Mouse (Mus musculus): Measurements from ENCODE around the gene Zfp870. TPM values are rescaled to one million over a fixed set of nuclear protein-coding genes. Genes with fewer than 3 reads are reported as not detected.

Gene Zfp870
- polyA plus RNA-seq, 1 experiment from 2014 or later = 7.7 TPM

- no peak for ATAC-seq (ENCODE audit: low FRiP score)
- H3K27ac ChIP-seq = no peak overlapping the region
- H3K4me2 ChIP-seq = no peak overlapping the region
- H3K36me3 ChIP-seq (replicated peaks) = no peaks in the 10 kb centered on the region
- H3K9me3 ChIP-seq = no peaks in the 10 kb centered on the region
- H3K9ac ChIP-seq = no peak overlapping the region
- H3K4me1 ChIP-seq = 0 out of 2 replicates have a peak, but pooled peaks cover 2% of the 10 kb centered on the region
- peaks cover 11% of the 10 kb centered on the region; the same call in 1 of the 2 replicates for H3K27me3 ChIP-seq
- no peak overlapping the region for H3K4me3 ChIP-seq (replicated peaks)
- 80% methylated on average over 1 of the region's 1 CpGs for WGBS
Observed at GRCm38 (mm10) chr17:32901751-32902525, 10.5 kb upstream of the Zfp870 start.

GRCm38 (mm10) chr17:32895421-32895820 is 4.0 kb upstream of the Zfp870 start:
- H3K4me2 ChIP-seq = no peak overlapping the region
- 89% methylated on average over 4 of the region's 4 CpGs for WGBS
- ATAC-seq (ENCODE audit: low FRiP score) = no peak
- H3K9ac ChIP-seq = no peak overlapping the region
- H3K4me1 ChIP-seq = peaks cover 5% of the 10 kb centered on the region
- no peak overlapping the region for H3K4me3 ChIP-seq (replicated peaks)
- H3K27ac ChIP-seq = no peak overlapping the region
- no peaks in the 10 kb centered on the region for H3K9me3 ChIP-seq
- peaks cover 3% of the 10 kb centered on the region; the same call in 1 of the 2 replicates for H3K27me3 ChIP-seq
- no peaks in the 10 kb centered on the region for H3K36me3 ChIP-seq (replicated peaks)

- WGBS = 79% methylated on average over 3 of the region's 3 CpGs
Observed at GRCm38 (mm10) chr17:32893901-32894300, 2.5 kb upstream of the Zfp870 start.

GRCm38 (mm10) chr17:32890852-32891238 is 597 bp downstream of the Zfp870 start:
- H3K4me3 ChIP-seq (replicated peaks) = peak overlapping the region; percentile 69
- H3K9me3 ChIP-seq = no peaks in the 10 kb centered on the region
- ATAC-seq (ENCODE audit: low FRiP score) = no peak; the same call in 1 of the 2 replicates
- peak overlapping the region; percentile 83 for H3K27ac ChIP-seq
- peaks cover 3% of the 10 kb centered on the region; the same call in 1 of the 2 replicates for H3K27me3 ChIP-seq
- H3K4me2 ChIP-seq = peak overlapping the region; percentile 77
- no peaks in the 10 kb centered on the region for H3K36me3 ChIP-seq (replicated peaks)
- peaks cover 15% of the 10 kb centered on the region for H3K4me1 ChIP-seq
- 5% methylated on average over 11 of the region's 11 CpGs for WGBS
- peak overlapping the region; percentile 82 for H3K9ac ChIP-seq

More at GRCm38 (mm10) chr17:32893901-32894300, 2.5 kb upstream of the Zfp870 start:
- no peak overlapping the region for H3K4me3 ChIP-seq (replicated peaks)
- no peak overlapping the region for H3K27ac ChIP-seq
- peaks cover 3% of the 10 kb centered on the region; the same call in 1 of the 2 replicates for H3K27me3 ChIP-seq
- no peaks in the 10 kb centered on the region for H3K9me3 ChIP-seq
- no peak for ATAC-seq (ENCODE audit: low FRiP score)
- no peak overlapping the region for H3K4me2 ChIP-seq
- no peaks in the 10 kb centered on the region for H3K36me3 ChIP-seq (replicated peaks)
- no peak overlapping the region for H3K9ac ChIP-seq
- H3K4me1 ChIP-seq = peaks cover 15% of the 10 kb centered on the region

- H3K4me2 ChIP-seq = no peak overlapping the region
- 91% methylated on average over 6 of the region's 6 CpGs for WGBS
- no peak overlapping the region for H3K27ac ChIP-seq
- H3K9me3 ChIP-seq = no peaks in the 10 kb centered on the region
- H3K4me3 ChIP-seq (replicated peaks) = no peak overlapping the region
- ATAC-seq (ENCODE audit: low FRiP score) = no peak
- H3K9ac ChIP-seq = no peak overlapping the region
- 0 out of 2 replicates have a peak, but pooled peaks cover 3% of the 10 kb centered on the region for H3K36me3 ChIP-seq (replicated peaks)
- H3K27me3 ChIP-seq = no peaks in the 10 kb centered on the region
- H3K4me1 ChIP-seq = peaks cover 15% of the 10 kb centered on the region
Observed at GRCm38 (mm10) chr17:32889611-32890010, 1.8 kb downstream of the Zfp870 start.

- H3K36me3 ChIP-seq (replicated peaks) = peaks cover 49% of the 10 kb centered on the region
- H3K27me3 ChIP-seq = peaks cover 13% of the 10 kb centered on the region
- no peaks in the 10 kb centered on the region for H3K9me3 ChIP-seq
- ATAC-seq (ENCODE audit: low FRiP score) = no peak
- H3K27ac ChIP-seq = no peak overlapping the region
- H3K4me3 ChIP-seq (replicated peaks) = no peak overlapping the region
- no peaks in the 10 kb centered on the region for H3K4me1 ChIP-seq
- H3K4me2 ChIP-seq = no peak overlapping the region
- 93% methylated on average over 14 of the region's 14 CpGs for WGBS
- H3K9ac ChIP-seq = no peak overlapping the region
Observed at GRCm38 (mm10) chr17:32880320-32881218, 10.9 kb downstream of the Zfp870 start.

GRCm38 (mm10) chr17:32878773-32879172 is 12.7 kb downstream of the Zfp870 start:
- WGBS = 94% methylated on average over 11 of the region's 11 CpGs
- Histone ChIP-seq H3K27me3 (peaks cover 13% of the 10 kb centered on the region), H3K4me1 (no peaks in the 10 kb centered on the region), H3K9me3 (no peaks in the 10 kb centered on the region), H3K4me2 (no peak overlapping the region), H3K36me3 (replicated peaks) (peaks cover 38% of the 10 kb centered on the region), H3K27ac (no peak overlapping the region), H3K9ac (no peak overlapping the region), H3K4me3 (replicated peaks) (no peak overlapping the region)
- ATAC-seq (ENCODE audit: low FRiP score) = no peak

GRCm38 (mm10) chr17:32877471-32878171 is 13.8 kb downstream of the Zfp870 start:
- no peak for ATAC-seq (ENCODE audit: low FRiP score)
- 19% methylated on average over 22 of the region's 22 CpGs for WGBS
- no peaks in the 10 kb centered on the region for H3K4me1 ChIP-seq

GRCm38 (mm10) chr17:32872696-32873095 is 18.7 kb downstream of the Zfp870 start:
- Histone ChIP-seq H3K36me3 (replicated peaks) (no peaks in the 10 kb centered on the region), H3K4me2 (no peak overlapping the region), H3K9me3 (0 out of 2 replicates have a peak, but pooled peaks cover 4% of the 10 kb centered on the region), H3K27me3 (peaks cover 11% of the 10 kb centered on the region), H3K4me1 (no peaks in the 10 kb centered on the region), H3K4me3 (replicated peaks) (no peak overlapping the region), H3K27ac (no peak overlapping the region), H3K9ac (no peak overlapping the region)
- no peak for ATAC-seq (ENCODE audit: low FRiP score)
- 71% methylated on average over 5 of the region's 5 CpGs for WGBS

More at GRCm38 (mm10) chr17:32877471-32878171, 13.8 kb downstream of the Zfp870 start:
- no peaks in the 10 kb centered on the region for H3K9me3 ChIP-seq
- no peak overlapping the region for H3K9ac ChIP-seq
- peaks cover 13% of the 10 kb centered on the region for H3K27me3 ChIP-seq
- H3K36me3 ChIP-seq (replicated peaks) = peaks cover 26% of the 10 kb centered on the region
- no peak overlapping the region for H3K4me3 ChIP-seq (replicated peaks)
- no peak overlapping the region for H3K4me2 ChIP-seq
- H3K27ac ChIP-seq = no peak overlapping the region

GRCm38 (mm10) chr17:32872091-32872490 is 19.4 kb downstream of the Zfp870 start:
- ATAC-seq (ENCODE audit: low FRiP score) = no peak
- H3K27ac ChIP-seq = no peak overlapping the region
- no peak overlapping the region for H3K4me3 ChIP-seq (replicated peaks)
- 0 out of 2 replicates have a peak, but pooled peaks cover 4% of the 10 kb centered on the region for H3K9me3 ChIP-seq
- no peaks in the 10 kb centered on the region for H3K4me1 ChIP-seq
- H3K27me3 ChIP-seq = peaks cover 6% of the 10 kb centered on the region; the same call in 1 of the 2 replicates
- H3K36me3 ChIP-seq (replicated peaks) = no peaks in the 10 kb centered on the region
- 80% methylated on average over 4 of the region's 4 CpGs for WGBS
- no peak overlapping the region for H3K9ac ChIP-seq
- H3K4me2 ChIP-seq = no peak overlapping the region

GRCm38 (mm10) chr17:32871483-32871882 is 20.0 kb downstream of the Zfp870 start:
- Histone ChIP-seq H3K27me3 (0 out of 2 replicates have a peak, but pooled peaks cover 1% of the 10 kb centered on the region), H3K36me3 (replicated peaks) (no peaks in the 10 kb centered on the region), H3K27ac (no peak overlapping the region), H3K4me1 (no peaks in the 10 kb centered on the region), H3K4me3 (replicated peaks) (no peak overlapping the region), H3K9ac (no peak overlapping the region), H3K4me2 (no peak overlapping the region), H3K9me3 (0 out of 2 replicates have a peak, but pooled peaks cover 4% of the 10 kb centered on the region)
- WGBS = 95% methylated on average over 1 of the region's 1 CpGs
- no peak for ATAC-seq (ENCODE audit: low FRiP score)
